Mouse (Mus musculus) lung, embryonic 16.5 days (tissue): ENCODE results near the gene Rrp12. TPM values are rescaled to one million over a fixed set of nuclear protein-coding genes. Genes with fewer than 3 reads are reported as not detected.

ENCODE experiments used
- ATAC-seq: fragments of 200-750 bp; cut with Nextera tagmentation; 2 replicates; pipeline ENCODE4 v1.8.0; 2017; ENCODE audit warnings: low read depth, mild to moderate bottlenecking, moderate library complexity
- H3K27ac ChIP-seq: fragments of 300-500 bp; sonication (generic); 2 replicates; pipeline ENCODE4 v1.5.1; 2014; ENCODE audit warnings: mild to moderate bottlenecking, control low read depth, low read length
- H3K27me3 ChIP-seq: fragments of 300-500 bp; sonication (generic); 2 replicates; pipeline ENCODE4 v1.6.1; 2014; ENCODE audit warnings: low read depth, low read length, mixed read lengths; ENCODE audit not compliant: control insufficient read depth, insufficient read depth
- H3K36me3 ChIP-seq: fragments of 300-500 bp; sonication (generic); 2 replicates; pipeline ENCODE4 v1.6.1; 2014; ENCODE audit warnings: low read length; ENCODE audit not compliant: control insufficient read depth, insufficient read depth
- H3K4me1 ChIP-seq: fragments of 300-500 bp; sonication (generic); replicated peaks from 2 replicates; pipeline ENCODE4 v1.6.1; 2014; ENCODE audit warnings: low read length, mixed read lengths; ENCODE audit not compliant: control insufficient read depth, insufficient read depth
- H3K4me2 ChIP-seq: fragments of 300-500 bp; sonication (generic); 2 replicates; pipeline ENCODE4 v1.6.1; 2014; ENCODE audit warnings: low read depth, low read length, control low read depth
- H3K4me3 ChIP-seq: fragments of 300-500 bp; sonication (generic); 2 replicates; pipeline ENCODE4 v1.5.1; 2014; ENCODE audit warnings: mild to moderate bottlenecking, low read length, control low read depth
- H3K9ac ChIP-seq: fragments of 300-500 bp; sonication (generic); 2 replicates; pipeline ENCODE4 v1.6.1; 2014; ENCODE audit warnings: low read length, control low read depth
- H3K9me3 ChIP-seq: fragments of 300-500 bp; sonication (generic); 2 replicates; pipeline ENCODE4 v1.6.1; 2016; ENCODE audit warnings: low read length; ENCODE audit not compliant: control insufficient read depth
- WGBS: fragments of 180-500 bp; shearing (Covaris S2); extraction: QIAGEN DNeasy Blood & Tissue Kit; methylation state at CpG from one replicate; pipeline ENCODE4 v1.1.7; 2014; 5-methylcytosine and 5-hydroxymethylcytosine counted together
- polyA plus RNA-seq: library from polyadenylated mRNA; unstranded; fragments of >200 nt; fragmentation: Nextera tagmentation; extraction: Ambion mirVana; gene quantifications from 2 replicates; pipeline ENCODE4 v1.2.1, GENCODE M21; 2015

Rrp12 gene
- polyA plus RNA-seq, 1 experiment from 2014 or later, result 11.4 TPM

DNA sequence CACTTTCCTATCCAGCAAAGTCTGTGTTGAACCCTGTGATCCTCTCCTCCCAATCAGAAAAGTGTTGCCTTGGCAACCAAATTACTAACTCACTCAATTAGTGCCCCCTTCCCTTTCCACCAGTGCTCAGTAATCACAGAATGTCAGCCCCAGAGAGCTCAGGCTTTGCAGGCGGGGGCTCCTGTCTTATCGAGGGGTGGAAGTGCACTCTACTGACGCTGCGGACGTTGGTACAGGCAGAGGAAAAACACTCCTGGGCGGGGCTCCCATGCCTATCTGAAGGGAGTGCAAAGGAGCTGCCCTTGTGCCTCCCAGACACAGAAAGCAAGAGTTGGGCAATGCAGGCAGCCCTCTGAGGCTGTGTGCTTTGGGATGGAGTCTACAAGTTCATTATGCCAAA lies 60.2 kb downstream of the Rrp12 start:
- Histone ChIP-seq H3K36me3 (no peaks in the 10 kb centered on the region), H3K4me3 (no peak overlapping the region), H3K27ac (no peak overlapping the region), H3K9ac (no peak overlapping the region), H3K9me3 (no peaks in the 10 kb centered on the region), H3K4me2 (peak overlapping the region; percentile 23; the same call in 1 of the 2 replicates), H3K4me1 (peaks cover 14% of the 10 kb centered on the region), H3K27me3 (peaks cover 21% of the 10 kb centered on the region)
- peak; percentile 47 for ATAC-seq
- 3% methylated on average over 6 of the region's 6 CpGs for WGBS

DNA sequence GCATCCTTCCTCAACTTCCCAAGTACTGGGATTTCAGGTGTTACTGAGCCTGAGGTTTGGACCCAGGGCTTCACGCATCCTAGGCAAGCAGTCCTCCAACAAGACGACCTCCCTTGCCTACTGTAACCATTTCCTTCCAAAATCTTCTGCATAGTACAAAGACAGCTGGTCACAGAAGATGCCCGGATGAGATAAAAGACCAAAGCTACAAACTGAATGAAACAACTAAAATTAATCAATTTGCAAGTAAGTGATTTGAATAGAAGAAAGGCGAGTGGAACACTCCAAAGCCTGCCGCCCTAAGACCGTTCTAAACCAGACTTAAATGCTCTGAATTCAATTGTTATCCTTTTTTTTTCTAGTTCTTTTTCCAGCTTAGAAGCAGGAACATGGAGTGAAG lies 60.6 kb downstream of the Rrp12 start:
- Histone ChIP-seq H3K36me3 (no peaks in the 10 kb centered on the region), H3K9me3 (no peaks in the 10 kb centered on the region), H3K27ac (no peak overlapping the region), H3K4me1 (peaks cover 16% of the 10 kb centered on the region), H3K4me2 (no peak overlapping the region), H3K4me3 (no peak overlapping the region), H3K9ac (no peak overlapping the region), H3K27me3 (peaks cover 21% of the 10 kb centered on the region)
- whole genome bisulfite sequencing, result 55% methylated on average over 6 of the region's 6 CpGs
- no peak for ATAC-seq

DNA sequence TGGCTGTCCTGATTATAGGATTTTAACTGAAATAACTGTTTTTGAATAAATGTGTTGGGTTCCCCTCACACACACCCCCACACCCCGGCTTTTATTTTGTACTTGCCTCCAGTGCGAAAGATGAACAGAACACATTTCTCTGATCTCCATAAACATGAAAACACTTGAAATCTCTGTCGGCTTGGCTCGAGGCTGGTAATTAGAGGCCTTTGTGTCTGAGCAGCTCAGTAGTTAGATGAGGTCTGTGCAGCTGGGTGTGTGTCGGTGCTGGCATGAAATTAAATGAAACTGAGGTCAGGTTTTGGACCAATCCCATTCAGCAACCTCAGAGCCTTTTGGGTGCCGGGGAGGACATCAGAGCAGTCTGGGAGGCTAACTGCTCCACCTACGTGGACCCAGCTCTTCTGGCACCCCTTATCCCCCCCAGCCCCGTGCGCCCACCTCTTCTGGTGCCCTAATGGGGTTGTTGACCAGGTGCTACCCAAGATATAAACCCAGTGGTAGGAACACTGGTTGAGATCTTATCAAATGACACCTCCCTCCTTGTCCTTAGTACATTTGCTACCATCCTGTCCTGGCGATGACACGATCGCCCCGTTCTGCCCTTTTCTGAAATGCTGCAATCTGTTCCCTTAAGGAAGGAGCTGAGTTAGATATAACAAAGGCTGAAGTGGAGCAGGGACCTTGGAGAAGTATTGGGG lies 63.3 kb downstream of the Rrp12 start:
- Histone ChIP-seq H3K9me3 (no peaks in the 10 kb centered on the region), H3K4me2 (no peak overlapping the region), H3K27ac (no peak overlapping the region), H3K4me3 (no peak overlapping the region), H3K9ac (no peak overlapping the region), H3K27me3 (peaks cover 17% of the 10 kb centered on the region), H3K4me1 (peaks cover 18% of the 10 kb centered on the region), H3K36me3 (no peaks in the 10 kb centered on the region)
- 77% methylated on average over 13 of the region's 13 CpGs for WGBS
- ATAC-seq, result no peak

DNA sequence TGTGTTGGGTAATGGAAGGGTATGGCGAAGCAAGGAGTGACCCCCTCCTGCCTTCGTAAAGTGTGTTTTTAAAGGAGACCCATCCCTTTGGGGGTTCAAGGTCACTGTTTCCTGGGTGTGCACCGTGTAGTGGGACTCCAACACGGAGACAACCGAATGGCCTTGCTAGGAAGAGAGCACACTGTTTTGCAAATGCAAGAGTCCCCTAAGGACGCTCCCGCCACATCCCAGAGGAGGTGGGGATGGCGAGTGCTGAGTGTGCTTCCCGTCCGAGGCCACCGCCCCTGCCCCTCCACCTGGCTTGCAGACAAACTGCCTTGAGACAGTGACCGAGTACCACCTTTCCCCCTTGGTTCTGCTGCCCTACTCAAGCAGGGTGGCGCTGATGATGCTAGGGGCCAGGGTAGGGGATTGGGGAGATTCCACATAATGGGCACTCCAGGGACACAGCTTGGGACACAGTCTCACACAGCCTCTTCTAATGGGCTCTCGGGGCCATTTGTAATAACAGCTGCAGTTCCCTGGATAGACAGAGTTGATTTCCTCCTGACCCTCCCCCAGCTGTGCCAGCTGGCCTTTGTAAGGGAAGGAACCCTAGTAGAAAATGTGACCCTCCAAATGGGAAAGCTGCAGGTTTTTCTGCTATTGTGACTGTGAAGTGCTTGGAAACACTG lies 64.1 kb downstream of the Rrp12 start:
- Histone ChIP-seq H3K4me2 (peak overlapping the region; percentile 98), H3K4me1 (peaks cover 18% of the 10 kb centered on the region), H3K4me3 (peak overlapping the region; percentile 71), H3K27me3 (peaks cover 17% of the 10 kb centered on the region), H3K27ac (no peak overlapping the region), H3K36me3 (no peaks in the 10 kb centered on the region), H3K9me3 (no peaks in the 10 kb centered on the region), H3K9ac (no peak overlapping the region)
- no peak for ATAC-seq
- 17% methylated on average over 14 of the region's 14 CpGs for WGBS

GRCm38 (mm10) chr19:41831101-41831570 lies 64.8 kb downstream of the Rrp12 start:
- Histone ChIP-seq H3K4me1 (peaks cover 18% of the 10 kb centered on the region), H3K27ac (no peak overlapping the region), H3K4me3 (peak overlapping the region; percentile 71), H3K9ac (peak overlapping the region; percentile 77), H3K36me3 (no peaks in the 10 kb centered on the region), H3K9me3 (no peaks in the 10 kb centered on the region), H3K4me2 (peak overlapping the region; percentile 98), H3K27me3 (peaks cover 17% of the 10 kb centered on the region)
- no peak for ATAC-seq
- 2% methylated on average over 19 of the region's 19 CpGs for WGBS

GRCm38 (mm10) chr19:41830106-41831031 lies 65.6 kb downstream of the Rrp12 start:
- peak; percentile 73 for ATAC-seq
- Histone ChIP-seq H3K27ac (peak overlapping the region; percentile 67), H3K4me2 (peak overlapping the region; percentile 98), H3K9me3 (no peaks in the 10 kb centered on the region), H3K4me3 (peak overlapping the region; percentile 71), H3K4me1 (peaks cover 13% of the 10 kb centered on the region), H3K27me3 (peaks cover 17% of the 10 kb centered on the region), H3K9ac (peak overlapping the region; percentile 77), H3K36me3 (no peaks in the 10 kb centered on the region)
- WGBS, result under 1% methylated on average over 89 of the region's 112 CpGs

DNA sequence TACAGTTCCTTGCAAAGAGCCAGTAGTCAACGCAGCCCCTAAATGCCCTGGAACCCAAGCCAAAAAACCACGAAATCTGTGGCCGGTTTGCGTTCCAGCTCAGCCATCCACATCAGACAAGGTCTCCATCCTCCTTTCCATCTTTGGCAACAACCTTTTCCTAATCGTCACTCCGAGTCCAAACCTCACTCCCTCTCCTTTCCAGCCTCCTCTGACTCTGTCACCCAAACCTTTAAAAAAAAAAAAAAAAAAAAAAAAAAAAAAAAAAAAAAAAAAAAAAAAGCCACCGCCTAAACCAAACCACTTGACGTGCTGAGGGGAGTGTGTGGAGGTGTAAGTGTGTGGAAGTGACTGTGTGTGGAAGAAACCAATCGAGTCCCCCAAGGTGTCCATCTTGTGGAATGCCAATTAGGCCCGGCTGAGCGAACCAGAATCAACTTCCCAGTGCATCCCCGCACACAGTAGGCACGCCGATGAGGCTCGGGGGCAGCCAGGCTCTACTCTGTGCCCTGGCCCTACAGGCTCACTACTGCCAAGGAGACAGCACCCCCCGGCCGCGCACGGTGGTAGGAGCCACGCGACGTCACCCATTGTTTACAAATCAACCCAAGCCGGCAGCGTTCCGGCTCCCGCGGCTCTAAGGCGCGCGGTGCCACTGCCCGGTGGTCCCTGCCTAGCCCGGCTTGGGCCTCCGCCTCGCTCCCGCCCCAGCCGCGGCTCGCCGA lies 66.4 kb downstream of the Rrp12 start, which contains the start of gene Frat1:
TSS of gene Frat1 (plus strand) at position 590 of the 725 bp plus-strand sequence.
- no peaks in the 10 kb centered on the region for H3K9me3 ChIP-seq
- peaks cover 17% of the 10 kb centered on the region for H3K27me3 ChIP-seq
- peak within 1 kb of the TSS; percentile 89 for H3K27ac ChIP-seq
- peak; percentile 95 for ATAC-seq
- no peaks in the 10 kb centered on the region for H3K36me3 ChIP-seq
- peaks cover 13% of the 10 kb centered on the region for H3K4me1 ChIP-seq
- H3K4me2 ChIP-seq, result peak within 1 kb of the TSS; percentile 98
- peak within 1 kb of the TSS; percentile 77 for H3K9ac ChIP-seq
- WGBS, result under 1% methylated on average over 37 of the region's 39 CpGs
- H3K4me3 ChIP-seq, result peak within 1 kb of the TSS; percentile 71

GRCm38 (mm10) chr19:41828941-41829340 lies 67.0 kb downstream of the Rrp12 start:
- Histone ChIP-seq H3K27me3 (peaks cover 17% of the 10 kb centered on the region), H3K36me3 (no peaks in the 10 kb centered on the region), H3K4me1 (peaks cover 13% of the 10 kb centered on the region), H3K27ac (peak overlapping the region; percentile 41; the same call in 1 of the 2 replicates), H3K4me2 (peak overlapping the region; percentile 98), H3K9ac (no peak overlapping the region), H3K9me3 (no peaks in the 10 kb centered on the region), H3K4me3 (peak overlapping the region; percentile 71)
- ATAC-seq, result no peak
- 54% methylated on average over 3 of the region's 3 CpGs for WGBS
